Mouse (Mus musculus) kidney, adult 9 months (tissue): ENCODE measurements around the gene D7Ertd443e.

Source experiments
- DNase-seq: peaks from one replicate; pipeline ENCODE4 v3.0.0; 2022

D7Ertd443e gene

GRCm38 (mm10) chr7:134224741-134225612, 160.5 kb downstream of the D7Ertd443e start:
- peak; percentile 32 for DNase-seq

GRCm38 (mm10) chr7:134224421-134224740, 161.1 kb downstream of the D7Ertd443e start:
- DNase-seq: no peak

- peak; percentile 78 for DNase-seq
Measured at GRCm38 (mm10) chr7:134223444-134224161, 161.9 kb downstream of the D7Ertd443e start.
